Mouse (Mus musculus): Measurements from ENCODE around the gene Gtf2f2. TPM values are rescaled to one million over a fixed set of nuclear protein-coding genes. Genes with fewer than 3 reads are reported as not detected.

Gene Gtf2f2
- total and polyA plus RNA-seq, 3 experiments = 57.6 to 71.2 TPM; not detected in 1

DNA sequence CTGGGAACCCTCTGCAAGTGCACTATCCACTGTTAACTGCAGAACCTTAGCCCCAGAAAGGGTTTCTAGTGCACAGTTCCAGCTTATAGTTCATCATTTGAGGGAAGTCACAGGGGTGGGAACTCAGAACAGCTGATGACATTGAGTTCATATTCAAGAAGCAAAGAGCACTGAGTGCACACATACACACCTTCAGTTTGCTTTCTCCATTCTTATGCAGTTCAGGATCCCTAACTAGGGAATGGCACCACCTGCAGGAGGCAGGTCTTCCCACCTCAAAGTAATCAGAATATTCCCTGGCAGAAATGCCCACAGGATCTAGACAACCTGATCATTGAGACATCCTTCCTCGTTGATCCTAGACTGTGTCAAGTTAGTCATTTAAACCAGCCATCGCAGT lies 151.0 kb downstream of the Gtf2f2 start:
- no peak overlapping the region for H3K9ac ChIP-seq (ENCODE audit: control insufficient read depth, low read depth, low read length, poor library complexity, severe bottlenecking)
- no peaks in the 10 kb centered on the region for H3K79me2 ChIP-seq (ENCODE audit: control insufficient read depth, insufficient read depth, low read length, poor library complexity)
- H3K9me3 ChIP-seq (replicated peaks; ENCODE audit: insufficient read depth, low read length) = no peaks in the 10 kb centered on the region
- TF ChIP-seq GABPA (IDR thresholded peaks at IDR 0.05; ENCODE audit: low read depth, low read length) (no peak), EP300 (IDR thresholded peaks at IDR 0.05; ENCODE audit: low read depth in 1 of 2, low read length in 2 of 2) (no peak), TAL1 (IDR thresholded peaks at IDR 0.05; ENCODE audit: low read length) (no peak), ELF1 (IDR thresholded peaks at IDR 0.05; ENCODE audit: low read depth, low read length) (no peak), NELFE (IDR thresholded peaks at IDR 0.05; ENCODE audit: low read depth, low read length) (no peak), CTCF (IDR thresholded peaks at IDR 0.05 in 2 of 3, conservative IDR thresholded peaks at IDR 0.05 in 1 of 3; ENCODE audit: control insufficient read depth in 1 of 3, insufficient read depth in 1 of 3, low read depth in 2 of 3, low read length in 3 of 3, poor library complexity in 1 of 3, severe bottlenecking in 1 of 3) (no peak), USF2 (IDR thresholded peaks at IDR 0.05; ENCODE audit: borderline replicate concordance in 1 of 2, insufficient read depth in 1 of 2, low read depth in 1 of 2, low read length in 2 of 2) (no peak), MAX (IDR thresholded peaks at IDR 0.05; ENCODE audit: low read length) (no peak), POLR2AphosphoS5 (IDR thresholded peaks at IDR 0.05; ENCODE audit: borderline replicate concordance, low read depth, low read length) (no peak), HCFC1 (IDR thresholded peaks at IDR 0.05; ENCODE audit: low read depth, low read length) (no peak), MYC (IDR thresholded peaks at IDR 0.05; ENCODE audit: low read depth, low read length) (no peak)
- no peak overlapping the region for H3K27ac ChIP-seq (ENCODE audit: control insufficient read depth, low read depth, low read length)
- DNase-seq (ENCODE audit: low read depth, low spot score) = no peak
- H3K36me3 ChIP-seq (ENCODE audit: control insufficient read depth in 1 of 2, insufficient read depth in 2 of 2, low read length in 2 of 2) = 0 out of 4 replicates have a peak, but pooled peaks cover 0 to 3% of the 10 kb centered on the region in 2 experiments
- H3K4me1 ChIP-seq (ENCODE audit: control insufficient read depth in 1 of 2, insufficient read depth in 2 of 2, low read length in 2 of 2) = peaks cover 0 to 7% of the 10 kb centered on the region in 2 experiments; a peak in 2 of 4 replicates
- H3K4me3 ChIP-seq (ENCODE audit: control insufficient read depth in 1 of 2, insufficient read depth in 1 of 2, low read depth in 2 of 2, low read length in 2 of 2) = no peak overlapping the region
- no peaks in the 10 kb centered on the region for H3K27me3 ChIP-seq (ENCODE audit: control insufficient read depth in 1 of 2, insufficient read depth in 2 of 2, low read length in 2 of 2)

DNA sequence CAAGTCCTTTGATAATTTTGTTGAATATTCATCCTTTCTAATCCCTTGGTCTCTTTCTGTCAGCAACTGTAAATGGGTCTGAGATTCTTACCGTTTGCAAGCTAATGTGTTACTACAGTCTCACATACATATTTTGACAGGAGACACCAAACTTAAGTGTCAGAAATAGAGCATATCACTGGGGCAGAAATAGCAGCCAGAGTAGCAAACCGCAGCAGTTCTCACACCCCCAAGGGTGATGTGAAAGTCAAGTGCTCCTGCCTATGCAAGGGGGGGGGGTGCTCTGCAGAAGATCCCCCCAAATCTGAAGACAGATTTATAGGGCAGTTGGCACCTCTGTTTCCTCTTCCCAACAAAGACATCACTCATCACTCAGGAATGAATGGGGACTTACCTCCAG lies 152.5 kb downstream of the Gtf2f2 start:
- TF ChIP-seq ZKSCAN1 (IDR thresholded peaks at IDR 0.05; ENCODE audit: low read depth, low read length) (no peak), E2F4 (IDR thresholded peaks at IDR 0.05; ENCODE audit: borderline replicate concordance, low read depth, low read length) (no peak), ETS1 (IDR thresholded peaks at IDR 0.05; ENCODE audit: low read depth, low read length) (no peak), POLR2AphosphoS5 (IDR thresholded peaks at IDR 0.05; ENCODE audit: borderline replicate concordance, low read depth, low read length) (no peak), ZC3H11A (IDR thresholded peaks at IDR 0.05; ENCODE audit: low read depth, low read length) (no peak), SIN3A (IDR thresholded peaks at IDR 0.05; ENCODE audit: low read length) (no peak), RAD21 (IDR thresholded peaks at IDR 0.05; ENCODE audit: low read depth, low read length) (no peak), ZMIZ1 (IDR thresholded peaks at IDR 0.05; ENCODE audit: low read depth, low read length) (no peak), USF2 (IDR thresholded peaks at IDR 0.05; ENCODE audit: borderline replicate concordance in 1 of 2, insufficient read depth in 1 of 2, low read depth in 1 of 2, low read length in 2 of 2) (no peak), CHD1 (IDR thresholded peaks at IDR 0.05; ENCODE audit: low read depth, low read length) (no peak), TCF12 (IDR thresholded peaks at IDR 0.05; ENCODE audit: low read depth, low read length) (no peak), TBP (IDR thresholded peaks at IDR 0.05; ENCODE audit: low read depth, low read length) (no peak)
- Histone ChIP-seq H3K9me3 (replicated peaks; ENCODE audit: insufficient read depth, low read length) (no peaks in the 10 kb centered on the region), H3K9ac (ENCODE audit: control insufficient read depth, low read depth, low read length, poor library complexity, severe bottlenecking) (no peak overlapping the region), H3K36me3 (ENCODE audit: control insufficient read depth in 1 of 2, insufficient read depth in 2 of 2, low read length in 2 of 2) (no peaks in the 10 kb centered on the region), H3K27ac (ENCODE audit: control insufficient read depth, low read depth, low read length) (no peak overlapping the region), H3K27me3 (ENCODE audit: control insufficient read depth in 1 of 2, insufficient read depth in 2 of 2, low read length in 2 of 2) (no peaks in the 10 kb centered on the region), H3K79me2 (ENCODE audit: control insufficient read depth, insufficient read depth, low read length, poor library complexity) (no peaks in the 10 kb centered on the region), H3K4me3 (ENCODE audit: control insufficient read depth in 1 of 2, insufficient read depth in 1 of 2, low read depth in 2 of 2, low read length in 2 of 2) (no peak overlapping the region), H3K4me1 (ENCODE audit: control insufficient read depth in 1 of 2, insufficient read depth in 2 of 2, low read length in 2 of 2) (no peaks in the 10 kb centered on the region)
- no peak for DNase-seq (ENCODE audit: low read depth, low spot score)

All from MEL (cell line).